Mouse (Mus musculus) thymus, adult 2 months (tissue): ENCODE measurements around the gene Rnf222.

Experiments
- CTCF ChIP-seq: fragments of 200-500 bp; IDR thresholded peaks from 2 replicates; pipeline ENCODE4 v1.5.1; 2012; ENCODE audit warnings: mild to moderate bottlenecking, control low read depth, low read length, moderate library complexity, borderline replicate concordance; ENCODE audit not compliant: control insufficient read depth, poor library complexity, insufficient read depth; ENCODE audit errors: extremely low read depth
- POLR2A ChIP-seq: fragments of 200-500 bp; IDR thresholded peaks from 2 replicates; pipeline ENCODE4 v1.6.1; 2012; ENCODE audit warnings: mild to moderate bottlenecking, low read length, control low read depth, moderate library complexity; ENCODE audit not compliant: control insufficient read depth, poor library complexity, insufficient read depth; ENCODE audit errors: extremely low read depth

- TF ChIP-seq POLR2A = no peak
- TF ChIP-seq CTCF = no peak
Observed at GRCm38 (mm10) chr11:68911531-68912177, 23.3 kb downstream of the Rnf222 start.
